Mouse (Mus musculus): Measurements from ENCODE around the gene Prss36. TPM values are rescaled to one million over a fixed set of nuclear protein-coding genes. Genes with fewer than 3 reads are reported as not detected.

Gene Prss36
- total RNA-seq, 1 experiment from 2014 or later = 1.2 TPM

DNA sequence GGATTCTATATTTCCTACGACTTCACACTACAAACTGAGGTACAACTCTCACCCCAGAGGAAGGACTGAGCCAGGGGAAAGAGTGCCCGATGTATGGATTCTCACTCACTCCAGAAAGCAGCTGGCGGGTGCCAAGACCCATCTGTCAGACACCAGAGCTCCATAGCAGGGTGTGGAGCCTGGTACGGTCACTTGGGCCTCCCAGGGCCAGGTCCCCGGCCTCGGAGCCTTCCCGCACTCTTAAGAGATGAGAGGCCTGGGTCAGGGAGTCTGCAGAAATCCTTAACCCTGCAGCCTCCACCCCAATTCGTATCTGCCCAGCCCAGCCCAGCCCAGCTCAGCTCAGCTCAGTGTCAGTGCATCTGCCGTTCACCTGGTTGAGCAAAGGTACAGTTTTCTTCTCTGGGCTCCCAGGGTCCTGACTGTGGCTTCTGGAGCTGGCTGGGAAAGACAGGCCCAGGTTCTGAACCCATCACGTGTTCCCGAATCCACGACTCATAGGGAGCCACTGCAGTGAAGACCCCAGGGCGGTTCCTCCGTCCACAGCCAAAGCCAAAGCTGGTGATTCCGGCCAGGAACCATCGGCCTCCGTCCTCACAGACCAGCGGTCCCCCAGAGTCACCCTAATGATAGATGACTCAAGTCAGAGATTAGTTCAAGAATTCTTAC lies 10.2 kb downstream of the Prss36 start:
- ATAC-seq (ENCODE audit: extremely low read depth, insufficient number of reproducible peaks, low FRiP score, poor library complexity, severe bottlenecking) = no peak

DNA sequence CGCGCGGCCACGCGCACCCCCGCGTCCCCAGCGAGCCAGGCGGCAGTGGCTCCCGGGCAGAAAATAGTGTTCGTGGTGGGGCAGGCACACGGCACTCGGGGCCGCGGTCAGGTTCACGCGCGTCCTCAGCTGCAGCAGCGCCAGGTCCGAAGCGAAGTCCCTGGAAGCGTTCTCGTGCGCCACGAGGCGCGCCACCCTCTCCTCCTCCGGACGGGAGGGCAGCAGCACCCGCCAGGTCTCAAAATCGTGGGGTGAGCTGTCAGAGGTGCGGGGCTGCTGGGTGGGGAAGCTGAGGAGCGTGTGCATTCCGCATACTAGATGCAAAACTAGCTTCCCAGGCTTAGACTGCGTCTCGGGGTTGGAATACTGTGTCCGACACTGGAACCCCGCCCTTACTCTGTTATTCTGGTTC lies 10.8 kb downstream of the Prss36 start:
- no peak for ATAC-seq (ENCODE audit: extremely low read depth, insufficient number of reproducible peaks, low FRiP score, poor library complexity, severe bottlenecking)

DNA sequence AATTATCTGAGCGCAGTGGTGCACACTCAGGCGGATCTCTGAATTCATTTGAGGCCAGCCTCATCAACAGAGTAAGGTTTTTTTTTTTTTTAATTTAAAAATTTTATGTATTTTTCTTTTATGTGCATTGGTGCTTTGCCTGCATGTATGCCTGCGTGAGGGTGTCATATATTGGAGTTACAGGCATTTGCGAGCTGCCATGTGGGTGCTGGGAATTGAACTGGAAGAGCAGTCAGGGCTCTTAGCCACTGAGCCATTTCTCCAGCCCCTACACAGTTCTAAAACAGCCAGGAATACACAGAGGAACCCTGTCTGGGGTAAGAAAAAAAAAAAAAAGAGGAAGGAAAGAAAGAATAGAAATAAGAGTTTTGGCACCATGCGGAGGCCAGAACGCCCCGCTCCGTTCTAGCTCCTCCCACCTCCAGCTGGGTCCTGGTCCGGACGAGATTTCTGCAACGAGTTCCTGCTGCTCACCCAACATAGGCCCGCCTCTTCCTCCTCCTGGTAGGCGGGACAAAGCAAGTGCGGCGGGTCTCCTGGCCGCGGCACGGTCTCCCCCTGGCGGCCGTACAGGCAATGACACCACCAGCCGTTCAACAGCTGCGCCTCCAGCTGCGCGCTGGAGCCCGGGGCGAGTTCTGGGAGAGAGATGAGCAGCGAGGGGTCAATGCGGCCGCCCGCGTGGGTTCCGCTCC lies 11.3 kb downstream of the Prss36 start:
- peak; percentile 97 for ATAC-seq (ENCODE audit: extremely low read depth, insufficient number of reproducible peaks, low FRiP score, poor library complexity, severe bottlenecking)

DNA sequence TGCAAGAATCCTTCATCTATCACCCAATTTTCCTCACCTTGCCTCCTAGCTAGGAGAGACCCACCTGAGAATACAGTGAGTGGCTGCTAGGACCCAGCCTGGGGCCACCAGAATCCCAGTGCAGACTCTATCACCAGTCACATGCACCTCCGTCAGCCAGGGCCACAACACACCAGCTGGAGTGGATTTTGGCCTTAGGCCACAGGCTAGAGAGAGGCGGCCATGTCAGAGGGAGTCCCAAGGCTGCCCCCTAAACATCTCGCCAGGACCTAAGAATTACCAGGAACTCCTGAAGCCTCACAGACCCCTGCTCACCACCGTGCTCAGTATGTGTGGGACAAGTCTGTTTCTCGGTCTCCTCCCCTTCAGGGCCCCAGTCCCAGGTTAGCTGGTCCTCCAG lies 12.4 kb downstream of the Prss36 start:
- ATAC-seq (ENCODE audit: extremely low read depth, insufficient number of reproducible peaks, low FRiP score, poor library complexity, severe bottlenecking) = no peak

DNA sequence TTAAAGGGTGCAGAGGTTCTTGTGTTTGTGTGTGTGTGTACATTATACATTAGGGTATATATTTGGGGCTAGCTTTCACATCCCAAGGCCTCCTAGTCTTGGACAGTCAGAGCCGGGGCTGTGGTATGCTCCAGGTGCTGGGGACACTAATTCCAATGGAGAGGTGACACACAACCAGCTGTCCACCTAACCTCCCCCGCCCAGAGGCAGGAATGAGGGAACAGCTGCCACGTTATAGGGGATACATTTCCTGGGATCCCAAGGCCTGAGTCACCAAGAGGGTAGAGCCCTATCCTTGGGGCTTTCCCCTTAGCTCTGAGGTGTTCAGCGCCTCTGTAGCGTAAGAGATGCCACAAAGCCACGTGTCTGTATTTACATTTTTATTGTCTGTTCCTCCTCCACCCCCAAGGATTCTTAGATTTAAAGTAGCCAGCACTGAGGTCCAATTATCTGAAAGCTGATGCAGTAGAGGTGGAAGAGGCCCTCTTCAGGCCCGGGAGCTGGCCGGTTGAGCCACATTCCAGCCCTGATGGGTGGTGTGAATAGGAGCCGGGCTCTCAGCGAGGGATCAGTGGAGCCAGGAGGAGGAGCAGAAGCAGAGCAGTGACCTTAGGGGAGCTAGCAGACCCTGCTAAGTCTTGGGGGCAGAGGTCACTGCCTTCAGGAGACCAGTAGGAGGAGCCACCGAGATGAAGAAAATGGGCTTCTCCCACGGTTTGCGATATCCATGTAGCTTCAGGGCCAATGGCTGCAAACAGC lies 14.1 kb downstream of the Prss36 start:
- ATAC-seq (ENCODE audit: extremely low read depth, insufficient number of reproducible peaks, low FRiP score, poor library complexity, severe bottlenecking) = no peak

DNA sequence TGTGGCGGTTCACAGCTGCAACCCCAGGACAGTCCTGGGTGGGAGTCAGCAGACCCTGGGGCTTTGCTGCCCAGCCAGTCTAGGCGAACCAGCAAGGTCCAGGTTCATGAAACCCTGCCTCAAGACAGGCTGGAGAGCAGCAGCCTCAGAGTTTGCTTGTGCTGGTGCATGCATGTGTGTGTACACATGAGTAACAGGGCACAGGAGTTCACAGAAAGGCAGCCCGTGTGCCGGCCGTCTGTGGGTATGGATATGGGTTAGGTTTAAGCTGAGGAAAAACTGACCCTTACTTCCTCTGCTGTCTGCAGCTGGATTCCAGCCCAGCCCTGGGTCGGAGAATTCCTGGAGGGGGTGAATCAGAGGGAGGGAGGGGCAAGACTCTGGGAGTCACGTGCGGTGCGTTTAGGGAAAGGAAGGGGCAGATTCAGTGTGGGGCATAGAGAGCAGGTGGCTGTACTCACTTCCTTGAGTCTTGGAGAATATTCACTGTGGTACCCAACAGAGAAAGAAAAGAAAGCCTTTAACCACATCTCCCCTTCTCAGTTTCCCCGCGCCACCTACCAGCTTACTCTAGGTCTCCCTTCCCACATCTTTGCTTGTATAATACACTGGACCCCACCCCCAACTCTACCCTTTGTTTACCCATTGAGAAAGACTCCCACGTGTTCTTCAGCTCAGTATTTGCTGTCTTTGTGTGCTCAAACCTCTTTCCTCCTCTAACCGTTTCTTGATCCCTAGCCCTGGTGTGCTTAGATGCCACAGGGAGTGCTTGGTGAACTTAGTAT lies 15.0 kb downstream of the Prss36 start:
- ATAC-seq (ENCODE audit: extremely low read depth, insufficient number of reproducible peaks, low FRiP score, poor library complexity, severe bottlenecking) = no peak

DNA sequence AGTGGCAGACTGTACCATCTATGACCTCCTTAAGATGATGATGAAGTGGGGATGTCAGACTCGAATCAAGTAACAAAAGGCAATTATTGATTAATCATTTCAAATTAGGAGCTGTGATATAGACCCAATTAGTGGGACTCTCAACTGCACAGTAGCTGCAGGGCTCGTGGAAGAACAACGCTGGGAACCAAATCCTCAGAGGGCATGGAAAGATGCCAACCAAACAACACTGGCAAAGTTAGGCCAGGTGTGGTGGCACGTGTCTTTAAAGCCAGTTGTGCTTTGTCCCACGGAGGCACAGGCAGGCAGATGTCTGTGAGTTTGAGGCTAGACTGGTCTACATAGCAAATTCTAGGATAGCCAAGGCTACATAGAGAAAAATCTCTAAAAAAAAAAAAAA lies 15.9 kb downstream of the Prss36 start:
- ATAC-seq (ENCODE audit: extremely low read depth, insufficient number of reproducible peaks, low FRiP score, poor library complexity, severe bottlenecking) = no peak

DNA sequence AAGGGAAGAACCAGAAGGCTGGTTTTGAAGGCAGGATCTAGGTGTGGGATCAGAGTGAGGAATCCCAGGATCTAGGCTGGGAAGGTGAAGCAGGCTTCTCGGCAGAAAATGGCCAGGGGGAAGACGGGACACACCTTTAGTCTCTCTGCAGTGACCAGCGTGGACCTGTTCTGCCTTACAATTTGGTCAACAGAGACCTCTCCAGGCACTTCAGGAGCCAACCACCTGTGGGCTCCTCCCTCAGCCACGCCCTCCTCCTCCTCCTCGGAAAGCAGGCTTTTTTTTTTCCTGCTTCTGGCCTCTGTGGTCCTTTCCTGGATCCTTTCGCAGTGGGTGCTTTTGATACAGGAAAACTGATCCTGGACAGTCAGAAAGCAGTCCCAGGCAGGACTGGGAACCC lies 16.6 kb downstream of the Prss36 start, which contains the start of gene Prss8:
Gene Prss8, minus strand, starts transcription at position 182 of the 400 bp plus-strand sequence.
- no peak for ATAC-seq (ENCODE audit: extremely low read depth, insufficient number of reproducible peaks, low FRiP score, poor library complexity, severe bottlenecking)

DNA sequence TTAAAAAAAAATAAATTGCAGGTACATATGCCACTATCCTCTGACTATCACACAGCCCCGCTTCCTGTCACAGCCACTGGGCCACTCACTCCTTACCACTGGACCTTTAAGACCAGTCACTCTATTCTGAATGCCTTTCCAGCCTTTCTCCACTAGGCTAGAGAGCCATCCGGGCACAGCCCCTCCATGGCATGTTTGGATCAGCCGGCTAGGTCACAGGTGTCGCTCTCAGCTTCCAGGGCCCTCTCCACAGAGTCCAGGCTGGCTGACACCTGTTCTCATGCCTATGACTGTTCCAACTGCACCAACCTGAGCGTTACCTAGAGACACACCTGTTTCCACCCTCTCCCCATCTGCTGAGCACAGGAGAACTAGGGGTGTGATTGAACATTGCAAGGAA lies 17.9 kb downstream of the Prss36 start:
- ATAC-seq (ENCODE audit: extremely low read depth, insufficient number of reproducible peaks, low FRiP score, poor library complexity, severe bottlenecking) = no peak

DNA sequence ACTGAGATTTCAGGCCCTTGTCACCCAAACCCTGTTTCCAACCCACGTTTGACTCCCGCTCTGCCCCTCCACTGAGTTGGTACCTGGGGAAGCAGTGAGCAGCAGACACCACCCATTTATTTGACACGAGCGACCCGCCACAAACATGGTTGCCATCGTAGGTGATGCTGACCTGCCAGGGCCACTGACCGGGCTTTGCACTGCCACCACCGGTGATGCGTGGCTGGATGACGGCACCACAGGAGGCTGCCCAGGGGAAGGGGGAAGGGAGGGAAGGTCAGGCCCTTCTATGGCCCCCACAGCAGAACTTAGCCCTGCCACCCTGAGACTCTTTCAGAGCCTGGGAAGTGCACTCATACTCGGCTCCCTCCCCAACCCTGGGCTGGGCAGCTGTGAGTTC lies 18.8 kb downstream of the Prss36 start:
- no peak for ATAC-seq (ENCODE audit: extremely low read depth, insufficient number of reproducible peaks, low FRiP score, poor library complexity, severe bottlenecking)

DNA sequence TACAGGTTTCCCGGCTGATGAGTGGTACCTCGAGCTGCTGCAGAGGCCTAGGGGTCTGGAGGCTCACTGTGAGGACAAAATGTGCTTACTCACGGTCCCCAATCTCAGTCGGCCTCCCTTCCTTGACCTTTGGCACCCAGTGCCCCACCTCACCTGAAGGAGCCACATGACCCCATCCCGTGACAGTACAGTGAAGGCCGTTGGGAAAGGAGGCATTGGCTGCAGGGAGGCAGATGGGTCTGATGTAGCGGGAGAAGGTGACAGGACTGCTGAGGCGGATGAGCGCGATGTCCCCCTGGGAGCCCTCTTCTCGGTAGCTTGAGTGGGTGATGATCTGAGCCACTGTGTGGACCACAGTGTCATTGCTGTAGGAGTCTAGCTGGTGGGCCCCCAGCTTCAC lies 19.7 kb downstream of the Prss36 start:
- no peak for ATAC-seq (ENCODE audit: extremely low read depth, insufficient number of reproducible peaks, low FRiP score, poor library complexity, severe bottlenecking)

DNA sequence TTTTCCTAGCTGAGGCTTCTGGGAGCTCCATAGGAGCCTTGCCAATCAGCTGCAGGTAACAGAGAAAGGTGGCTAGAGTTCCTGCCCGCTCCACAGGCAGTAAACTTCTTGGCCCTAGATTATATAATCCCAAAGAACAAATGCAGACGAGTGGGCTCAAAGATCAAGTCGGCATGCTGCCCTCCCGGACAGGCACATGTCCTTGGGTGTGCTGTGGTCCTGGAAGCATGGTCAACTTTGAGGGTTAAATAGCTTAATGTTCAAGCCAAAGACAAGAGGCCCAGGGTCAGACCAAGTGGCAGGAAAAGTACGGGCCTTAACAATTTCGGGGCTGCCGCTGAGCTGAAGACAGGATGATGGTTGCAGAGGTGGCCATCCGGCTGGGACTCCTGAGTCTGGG lies 20.5 kb downstream of the Prss36 start:
- no peak for ATAC-seq (ENCODE audit: extremely low read depth, insufficient number of reproducible peaks, low FRiP score, poor library complexity, severe bottlenecking)

DNA sequence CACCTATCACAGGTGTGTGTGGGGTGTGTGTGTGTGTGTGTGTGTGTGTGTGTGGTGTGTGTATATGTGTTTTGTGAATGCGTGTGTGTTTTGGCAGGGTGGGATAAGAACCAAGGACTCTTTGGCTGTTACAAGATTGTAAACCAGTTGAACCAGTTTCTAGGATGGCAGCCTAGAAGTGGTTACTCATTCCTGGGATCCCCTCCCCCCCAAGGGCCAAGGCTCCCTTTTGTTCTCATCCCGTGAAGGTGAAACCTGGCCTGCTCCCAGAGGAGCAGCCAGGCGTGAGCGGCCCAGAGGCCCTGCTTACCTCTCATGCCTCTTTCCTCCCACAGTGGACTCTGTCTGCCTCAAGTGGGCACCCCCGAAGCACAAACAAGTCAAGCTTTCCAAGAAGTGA lies 21.3 kb downstream of the Prss36 start:
- ATAC-seq (ENCODE audit: extremely low read depth, insufficient number of reproducible peaks, low FRiP score, poor library complexity, severe bottlenecking) = no peak

DNA sequence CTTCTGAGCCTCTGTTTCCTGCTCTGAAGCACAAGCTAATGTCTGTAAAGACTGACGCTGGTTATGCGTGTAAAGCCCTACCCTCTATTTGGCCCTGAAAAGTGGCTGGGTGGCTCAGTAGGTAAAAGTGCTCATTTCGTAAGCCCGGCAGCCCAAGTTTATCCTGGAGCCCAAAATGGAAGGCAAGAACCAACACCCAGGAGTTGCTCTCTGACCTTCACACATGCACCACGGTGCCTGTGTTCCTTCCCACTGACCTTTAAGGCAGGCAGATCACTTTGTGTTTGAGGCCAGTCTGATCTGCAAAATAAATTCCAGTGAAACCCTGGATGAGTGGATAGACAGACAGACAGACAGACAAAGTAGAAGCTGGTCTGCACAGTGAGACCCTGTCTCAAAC lies 22.8 kb downstream of the Prss36 start:
- no peak for ATAC-seq (ENCODE audit: extremely low read depth, insufficient number of reproducible peaks, low FRiP score, poor library complexity, severe bottlenecking)

DNA sequence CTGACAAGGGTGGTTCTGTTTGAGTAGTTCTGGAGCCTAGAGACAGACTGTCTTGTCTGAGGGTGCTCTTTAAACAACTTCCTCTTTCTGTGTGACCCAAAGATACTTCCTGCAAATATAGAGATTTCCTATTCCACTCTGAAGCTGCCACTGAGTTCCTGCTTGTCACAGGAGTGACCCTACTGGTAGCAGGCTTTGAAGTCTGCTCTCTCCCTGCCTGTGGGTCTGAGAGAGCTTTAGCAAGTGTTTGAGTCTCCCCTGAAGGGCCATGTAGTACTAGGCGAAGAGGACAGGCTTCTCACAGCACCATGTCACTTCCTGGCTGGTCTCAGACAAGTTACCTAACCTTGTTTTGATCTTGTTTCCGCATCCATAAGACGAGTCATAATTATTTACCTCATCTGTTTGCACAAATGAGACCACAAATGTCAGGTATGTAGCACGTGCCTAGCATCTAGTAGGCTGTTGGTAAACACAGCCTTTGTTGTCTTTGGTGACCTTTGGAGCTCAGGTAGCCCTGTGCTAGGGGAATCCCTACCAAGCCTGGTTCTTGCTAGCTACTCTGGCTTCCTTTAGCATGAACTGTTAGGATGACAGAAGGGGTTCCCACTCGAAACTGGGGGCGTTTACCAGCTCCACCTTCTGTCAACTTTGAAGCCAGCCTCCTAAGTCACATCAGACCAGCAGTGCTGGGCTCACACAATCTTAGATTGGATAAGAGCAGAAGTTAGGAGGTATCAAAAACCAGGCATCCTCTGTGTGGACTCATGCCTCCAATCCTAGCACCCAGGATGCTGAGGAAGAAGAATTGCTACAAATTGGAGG lies 23.9 kb downstream of the Prss36 start:
- ATAC-seq (ENCODE audit: extremely low read depth, insufficient number of reproducible peaks, low FRiP score, poor library complexity, severe bottlenecking) = peak; percentile 74

DNA sequence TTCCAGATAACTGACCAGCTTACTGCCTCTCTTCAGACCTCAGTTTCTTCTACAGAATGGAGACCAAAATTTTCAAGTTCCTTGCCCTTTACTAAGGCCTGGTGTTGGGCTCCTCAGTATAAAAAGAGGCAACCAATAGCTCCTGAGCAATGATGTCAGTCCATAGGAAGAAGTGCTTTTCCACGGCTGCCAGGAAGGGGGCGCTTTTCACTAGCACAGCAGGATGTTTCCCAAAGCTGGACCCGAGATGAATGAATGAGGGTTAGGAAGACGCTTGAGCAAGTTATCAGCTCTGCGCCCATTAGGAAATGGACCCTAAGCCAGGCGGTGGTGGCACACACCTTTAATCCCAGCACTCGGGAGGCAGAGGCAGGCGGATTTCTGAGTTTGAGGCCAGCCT lies 25.0 kb downstream of the Prss36 start:
- ATAC-seq (ENCODE audit: extremely low read depth, insufficient number of reproducible peaks, low FRiP score, poor library complexity, severe bottlenecking) = no peak

DNA sequence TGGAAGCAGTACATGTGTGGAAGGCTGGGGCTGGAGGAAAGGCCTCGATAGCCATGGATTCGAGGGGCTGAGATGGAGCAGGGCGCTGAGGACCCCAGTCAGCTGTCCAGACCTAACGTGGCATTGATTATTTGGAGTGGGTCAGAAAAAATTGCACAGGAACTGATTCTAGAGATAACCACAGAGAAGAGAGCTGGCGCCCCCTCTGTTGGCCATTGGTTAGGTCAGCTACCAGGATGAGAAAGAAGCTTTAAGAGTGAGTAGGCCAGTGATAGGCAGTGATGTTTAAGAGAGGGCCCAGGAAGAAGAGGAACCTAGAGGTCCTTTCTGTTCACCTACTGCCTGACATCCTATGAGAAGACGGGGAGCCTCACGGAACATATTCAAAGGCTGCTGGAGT lies 27.2 kb downstream of the Prss36 start:
- no peak for ATAC-seq (ENCODE audit: extremely low read depth, insufficient number of reproducible peaks, low FRiP score, poor library complexity, severe bottlenecking)

DNA sequence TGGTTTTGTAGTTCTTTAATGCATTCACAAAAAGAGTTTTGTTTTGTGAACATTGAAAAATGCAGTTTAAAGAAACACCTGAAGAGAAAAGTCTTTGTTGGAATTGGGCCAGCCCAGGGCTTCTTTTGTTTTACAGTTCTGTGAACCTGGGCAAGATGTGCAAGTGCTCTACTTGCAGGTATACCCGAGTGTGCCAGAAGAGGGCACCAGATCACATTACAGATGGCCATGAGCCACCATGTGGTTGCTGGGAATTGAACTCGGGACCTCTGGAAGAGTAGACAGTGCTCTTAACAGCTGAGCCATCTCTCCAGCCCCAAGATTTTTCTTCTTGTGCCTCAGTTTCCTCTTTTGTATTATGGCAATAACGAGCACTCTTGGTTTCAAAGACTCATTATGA lies 28.3 kb downstream of the Prss36 start:
- ATAC-seq (ENCODE audit: extremely low read depth, insufficient number of reproducible peaks, low FRiP score, poor library complexity, severe bottlenecking) = no peak

DNA sequence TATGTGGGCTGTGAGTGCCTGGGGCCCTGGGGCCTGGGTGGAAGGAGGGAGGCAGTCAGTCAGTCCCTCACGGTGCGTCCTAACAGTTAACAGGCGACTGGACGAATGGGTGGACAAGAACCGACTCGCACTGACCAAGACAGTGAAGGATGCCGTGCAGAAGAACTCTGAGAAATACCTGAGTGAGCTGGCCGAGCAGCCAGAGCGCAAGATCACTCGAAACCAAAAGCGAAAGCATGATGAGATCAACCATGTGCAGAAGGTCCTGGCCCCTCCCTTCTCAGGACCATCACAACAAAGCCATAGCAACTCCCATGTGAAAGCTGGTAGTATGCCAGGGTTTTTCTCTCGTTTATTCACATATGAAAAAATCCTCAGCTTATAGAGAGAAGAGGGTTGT lies 31.2 kb downstream of the Prss36 start:
- no peak for ATAC-seq (ENCODE audit: extremely low read depth, insufficient number of reproducible peaks, low FRiP score, poor library complexity, severe bottlenecking)
